Mouse (Mus musculus): ENCODE results near the gene Larp4b. TPM values are rescaled to one million over a fixed set of nuclear protein-coding genes. Genes with fewer than 3 reads are reported as not detected.

Larp4b gene
- polyA plus RNA-seq, 1 experiment from 2014 or later: 25.9 TPM

- Histone ChIP-seq H3K9me3 (no peaks in the 10 kb centered on the region), H3K4me1 (replicated peaks) (peaks cover 35% of the 10 kb centered on the region), H3K27me3 (ENCODE audit: insufficient read depth, poor library complexity, severe bottlenecking) (no peaks in the 10 kb centered on the region), H3K27ac (peak overlapping the region; percentile 1; the same call in 1 of the 2 replicates), H3K36me3 (no peaks in the 10 kb centered on the region), H3K4me3 (no peak overlapping the region)
- no peak for DNase-seq (ENCODE audit: low spot score)
- WGBS: 57% methylated on average over 22 of the region's 22 CpGs
These were observed 94.2 kb downstream of the Larp4b start for GRCm38 (mm10) chr13:9187566-9188530.

- H3K4me1 ChIP-seq (replicated peaks): peaks cover 37% of the 10 kb centered on the region
- H3K27me3 ChIP-seq (ENCODE audit: insufficient read depth, poor library complexity, severe bottlenecking): no peaks in the 10 kb centered on the region
- no peak overlapping the region for H3K27ac ChIP-seq
- DNase-seq (ENCODE audit: low spot score): no peak
- no peak overlapping the region for H3K4me3 ChIP-seq
- H3K9me3 ChIP-seq: no peaks in the 10 kb centered on the region
- no peaks in the 10 kb centered on the region for H3K36me3 ChIP-seq
- 88% methylated on average over 5 of the region's 5 CpGs for WGBS
These were observed 95.8 kb downstream of the Larp4b start for GRCm38 (mm10) chr13:9189481-9189880.

GRCm38 (mm10) chr13:9191172-9192140, 97.8 kb downstream of the Larp4b start:
- no peak for DNase-seq (ENCODE audit: low spot score)
- WGBS: 48% methylated on average over 15 of the region's 15 CpGs

GRCm38 (mm10) chr13:9192797-9193330, 99.2 kb downstream of the Larp4b start:
- WGBS: 24% methylated on average over 9 of the region's 9 CpGs
- no peaks in the 10 kb centered on the region for H3K36me3 ChIP-seq
- no peak for DNase-seq (ENCODE audit: low spot score)

More at GRCm38 (mm10) chr13:9191172-9192140, 97.8 kb downstream of the Larp4b start:
- peak overlapping the region; percentile 12; the same call in 1 of the 2 replicates for H3K27ac ChIP-seq
- H3K9me3 ChIP-seq: no peaks in the 10 kb centered on the region
- no peaks in the 10 kb centered on the region for H3K27me3 ChIP-seq (ENCODE audit: insufficient read depth, poor library complexity, severe bottlenecking)
- no peak overlapping the region for H3K4me3 ChIP-seq
- peaks cover 37% of the 10 kb centered on the region for H3K4me1 ChIP-seq (replicated peaks)
- H3K36me3 ChIP-seq: no peaks in the 10 kb centered on the region

GRCm38 (mm10) chr13:9194656-9195055, 101.0 kb downstream of the Larp4b start:
- H3K27ac ChIP-seq: no peak overlapping the region
- H3K36me3 ChIP-seq: no peaks in the 10 kb centered on the region
- peaks cover 31% of the 10 kb centered on the region for H3K4me1 ChIP-seq (replicated peaks)
- no peak for DNase-seq (ENCODE audit: low spot score)
- H3K9me3 ChIP-seq: no peaks in the 10 kb centered on the region
- WGBS: 90% methylated on average over 4 of the region's 4 CpGs
- no peak overlapping the region for H3K4me3 ChIP-seq
- no peaks in the 10 kb centered on the region for H3K27me3 ChIP-seq (ENCODE audit: insufficient read depth, poor library complexity, severe bottlenecking)

More at GRCm38 (mm10) chr13:9192797-9193330, 99.2 kb downstream of the Larp4b start:
- no peak overlapping the region for H3K4me3 ChIP-seq
- H3K27ac ChIP-seq: 0 out of 2 replicates have a peak overlapping the region, but pooled peaks have one; percentile 35
- no peaks in the 10 kb centered on the region for H3K27me3 ChIP-seq (ENCODE audit: insufficient read depth, poor library complexity, severe bottlenecking)
- peaks cover 32% of the 10 kb centered on the region for H3K4me1 ChIP-seq (replicated peaks)
- H3K9me3 ChIP-seq: no peaks in the 10 kb centered on the region

- no peak overlapping the region for H3K4me3 ChIP-seq
- 66% methylated on average over 4 of the region's 4 CpGs for WGBS
- no peaks in the 10 kb centered on the region for H3K36me3 ChIP-seq
- no peak for DNase-seq (ENCODE audit: low spot score)
- H3K4me1 ChIP-seq (replicated peaks): peaks cover 31% of the 10 kb centered on the region
- H3K27ac ChIP-seq: no peak overlapping the region
- no peaks in the 10 kb centered on the region for H3K9me3 ChIP-seq
- no peaks in the 10 kb centered on the region for H3K27me3 ChIP-seq (ENCODE audit: insufficient read depth, poor library complexity, severe bottlenecking)
These were observed 101.9 kb downstream of the Larp4b start for GRCm38 (mm10) chr13:9195565-9195964.

- peaks cover 11% of the 10 kb centered on the region for H3K4me1 ChIP-seq (replicated peaks)
- H3K4me3 ChIP-seq: no peak overlapping the region
- no peaks in the 10 kb centered on the region for H3K9me3 ChIP-seq
- no peak for DNase-seq (ENCODE audit: low spot score)
- no peak overlapping the region for H3K27ac ChIP-seq
- no peaks in the 10 kb centered on the region for H3K36me3 ChIP-seq
- 85% methylated on average over 3 of the region's 3 CpGs for WGBS
- H3K27me3 ChIP-seq (ENCODE audit: insufficient read depth, poor library complexity, severe bottlenecking): no peaks in the 10 kb centered on the region
These were observed 104.4 kb downstream of the Larp4b start for GRCm38 (mm10) chr13:9198106-9198505.

- WGBS: 39% methylated on average over 19 of the region's 19 CpGs
- H3K4me1 ChIP-seq (replicated peaks): peaks cover 11% of the 10 kb centered on the region
- H3K36me3 ChIP-seq: no peaks in the 10 kb centered on the region
- no peaks in the 10 kb centered on the region for H3K9me3 ChIP-seq
- no peaks in the 10 kb centered on the region for H3K27me3 ChIP-seq (ENCODE audit: insufficient read depth, poor library complexity, severe bottlenecking)
- 0 out of 2 replicates have a peak overlapping the region, but pooled peaks have one; percentile 5 for H3K27ac ChIP-seq
- H3K4me3 ChIP-seq: peak overlapping the region; percentile 27
- no peak for DNase-seq (ENCODE audit: low spot score)
These were observed 105.2 kb downstream of the Larp4b start for GRCm38 (mm10) chr13:9198728-9199464.

GRCm38 (mm10) chr13:9199465-9199844, 105.8 kb downstream of the Larp4b start:
- H3K9me3 ChIP-seq: no peaks in the 10 kb centered on the region
- no peaks in the 10 kb centered on the region for H3K27me3 ChIP-seq (ENCODE audit: insufficient read depth, poor library complexity, severe bottlenecking)
- H3K36me3 ChIP-seq: no peaks in the 10 kb centered on the region
- 0 out of 2 replicates have a peak overlapping the region, but pooled peaks have one; percentile 5 for H3K27ac ChIP-seq
- peak overlapping the region; percentile 27 for H3K4me3 ChIP-seq
- no peak for DNase-seq (ENCODE audit: low spot score)
- 30% methylated on average over 2 of the region's 2 CpGs for WGBS
- peaks cover 11% of the 10 kb centered on the region for H3K4me1 ChIP-seq (replicated peaks)

- WGBS: 84% methylated on average over 9 of the region's 9 CpGs
- Histone ChIP-seq H3K4me1 (replicated peaks) (no peaks in the 10 kb centered on the region), H3K36me3 (no peaks in the 10 kb centered on the region), H3K27ac (no peak overlapping the region), H3K27me3 (ENCODE audit: insufficient read depth, poor library complexity, severe bottlenecking) (no peaks in the 10 kb centered on the region), H3K4me3 (no peak overlapping the region), H3K9me3 (no peaks in the 10 kb centered on the region)
- DNase-seq (ENCODE audit: low spot score): no peak
These were observed 129.2 kb downstream of the Larp4b start for GRCm38 (mm10) chr13:9222761-9223405.

Data from hindbrain, embryonic 10.5 days (tissue).